Mouse (Mus musculus) small intestine, adult 2 months (tissue): ENCODE measurements at regions not wholly inside any gene's neighbourhood (a gene's known extent, or its start where the extent isn't known, plus 50 kb on each side); places are given as distances from the start of the nearest gene placed in this dataset.

ENCODE experiments used
- CTCF ChIP-seq: fragments of 200-500 bp; IDR thresholded peaks from 2 replicates; pipeline ENCODE4 v1.5.1; 2012; ENCODE audit warnings: low read depth, mild to moderate bottlenecking, control low read depth, inconsistent platforms, low read length, moderate library complexity, mixed read lengths; ENCODE audit not compliant: insufficient replicate concordance, insufficient read length; ENCODE audit errors: extremely low read depth
- POLR2A ChIP-seq: fragments of 200-500 bp; IDR thresholded peaks from 2 replicates; pipeline ENCODE4 v1.6.1; 2012; ENCODE audit warnings: low read depth, mild to moderate bottlenecking, control low read depth, inconsistent platforms, low read length, moderate library complexity

DNA sequence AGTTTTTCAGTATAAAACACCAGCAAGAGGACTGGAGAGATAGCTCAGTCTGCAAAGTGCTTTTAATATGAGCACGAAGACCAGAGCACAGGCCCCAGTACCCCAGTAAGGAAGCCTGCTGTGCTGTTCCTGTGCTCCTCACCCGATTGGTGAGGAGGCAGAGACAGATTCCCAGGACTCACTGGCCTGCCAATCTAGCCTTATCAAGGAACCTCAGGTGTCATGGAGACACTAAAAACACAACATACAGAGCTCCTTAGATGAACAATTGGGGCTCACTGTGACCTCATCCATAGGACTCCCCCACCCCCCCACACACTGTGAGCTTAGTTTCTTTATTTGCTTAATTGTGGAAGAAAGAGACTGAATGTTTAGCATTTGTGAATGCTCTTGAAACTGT, 355.4 kb upstream of the Marcks start:
- TF ChIP-seq POLR2A = no peak
- TF ChIP-seq CTCF = no peak
